Mouse (Mus musculus) ES-Bruce4 (cell line): ENCODE data around the gene Zfp423.

Experiments used
- CTCF ChIP-seq: IDR thresholded peaks from one replicate; pipeline ENCODE4 v1.8.1; 2011; ENCODE audit warnings: low read depth, low read length
- EP300 ChIP-seq: IDR thresholded peaks from 2 replicates; pipeline ENCODE4 v1.6.1; 2011; ENCODE audit warnings: low read depth, low read length; ENCODE audit not compliant: insufficient read depth

DNA sequence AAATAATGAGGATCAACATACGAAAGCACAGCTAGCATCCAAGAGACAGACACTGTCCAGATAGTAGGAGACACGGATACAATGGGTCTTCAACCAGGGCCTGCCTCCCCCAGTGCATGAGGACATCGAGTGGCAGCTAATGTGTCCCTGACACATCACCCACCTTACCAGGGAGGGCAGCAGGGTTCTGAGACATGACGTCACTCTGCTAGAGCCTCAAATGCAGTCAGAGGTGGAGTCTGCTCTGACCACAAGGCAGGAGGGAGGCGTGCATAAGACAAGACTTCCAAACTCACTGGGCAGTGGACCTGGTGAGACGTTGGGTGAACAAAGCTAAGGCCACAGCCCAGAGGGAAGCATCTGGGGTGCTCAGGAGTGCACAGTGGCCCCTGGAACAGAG lies 148.6 kb downstream of the Zfp423 start:
- TF ChIP-seq EP300: no peak
- TF ChIP-seq CTCF: no peak
